Mouse (Mus musculus) cerebral cortex, adult 2 months (tissue): ENCODE measurements around the gene Ovca2.

Experiments used
- WGBS: fragments of 180-500 bp; shearing (Covaris S2); methylation state at CpG from one replicate; pipeline ENCODE4 v1.1.7; 2018; 5-methylcytosine and 5-hydroxymethylcytosine counted together

Gene Ovca2

DNA sequence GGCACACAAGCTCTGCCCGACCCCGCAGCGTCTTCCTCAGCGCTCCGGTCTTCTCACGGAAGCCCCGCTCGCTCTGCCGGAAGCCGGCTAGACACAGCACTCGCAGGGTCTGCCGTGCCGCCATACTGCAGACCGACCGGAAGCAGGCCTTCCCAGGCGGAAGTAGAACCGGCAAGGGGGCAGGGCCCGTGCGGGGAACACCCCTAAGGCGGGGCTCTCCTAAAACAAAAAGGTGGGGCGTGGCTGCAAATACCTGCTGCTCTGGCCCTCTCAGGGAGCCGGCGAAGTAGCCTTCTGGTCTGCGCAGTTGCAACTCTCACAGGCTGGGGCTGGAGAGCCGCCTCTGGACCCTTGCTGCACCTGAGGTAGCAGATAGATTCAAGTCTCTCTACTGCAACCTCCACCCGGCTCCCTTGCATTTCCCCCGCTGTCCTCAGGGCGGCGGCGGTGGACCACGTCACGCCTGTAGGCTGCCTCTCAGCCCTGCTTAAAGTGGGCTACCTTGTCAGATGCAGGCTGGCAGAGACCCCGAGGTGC, at the start of gene Ovca2:
Gene Ovca2, minus strand, starts transcription at position 164 of the 537 bp plus-strand sequence.
- whole genome bisulfite sequencing: under 1% methylated on average over 33 of the region's 33 CpGs

DNA sequence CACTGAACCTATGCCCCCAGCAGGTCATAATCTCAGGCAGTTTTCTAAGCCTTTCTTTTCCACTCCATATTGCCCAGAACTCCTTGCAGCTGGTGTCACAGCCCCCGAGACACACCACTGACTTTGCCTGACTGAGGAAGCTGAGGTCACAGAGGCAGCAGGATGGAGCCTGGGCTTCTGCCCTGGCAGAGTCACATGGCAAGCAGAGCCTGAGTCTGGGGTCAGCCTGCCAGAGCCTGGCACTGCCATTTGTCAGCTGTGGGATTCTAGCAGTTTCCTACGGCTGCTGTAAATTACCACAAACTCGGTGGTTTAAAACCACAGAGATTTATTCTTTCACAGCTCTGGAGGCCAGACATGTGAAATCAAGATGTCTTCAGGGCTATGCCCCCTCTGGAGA, 49.0 kb upstream of the Ovca2 start:
- WGBS: 57% methylated on average over 3 of the region's 3 CpGs

DNA sequence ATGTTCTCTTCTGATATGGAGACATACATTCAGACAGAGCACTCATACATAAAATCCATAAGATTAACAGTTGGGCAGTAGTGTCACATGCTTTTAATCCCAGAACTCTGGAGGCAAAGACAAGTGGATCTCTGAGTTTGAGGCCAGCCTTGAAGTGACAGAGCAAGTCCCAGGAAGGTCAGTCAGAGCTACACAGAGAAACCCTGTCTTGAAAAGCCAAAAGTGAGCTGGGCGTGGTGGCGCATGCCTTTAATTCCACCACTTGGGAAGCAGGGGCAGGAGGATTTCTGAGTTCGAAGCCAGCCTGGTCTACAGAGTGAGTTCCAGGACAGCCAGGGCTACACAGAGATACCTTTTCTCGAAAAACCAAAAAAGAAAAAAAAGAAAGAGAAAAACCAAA, 46.2 kb upstream of the Ovca2 start:
- WGBS: 96% methylated on average over 4 of the region's 4 CpGs

DNA sequence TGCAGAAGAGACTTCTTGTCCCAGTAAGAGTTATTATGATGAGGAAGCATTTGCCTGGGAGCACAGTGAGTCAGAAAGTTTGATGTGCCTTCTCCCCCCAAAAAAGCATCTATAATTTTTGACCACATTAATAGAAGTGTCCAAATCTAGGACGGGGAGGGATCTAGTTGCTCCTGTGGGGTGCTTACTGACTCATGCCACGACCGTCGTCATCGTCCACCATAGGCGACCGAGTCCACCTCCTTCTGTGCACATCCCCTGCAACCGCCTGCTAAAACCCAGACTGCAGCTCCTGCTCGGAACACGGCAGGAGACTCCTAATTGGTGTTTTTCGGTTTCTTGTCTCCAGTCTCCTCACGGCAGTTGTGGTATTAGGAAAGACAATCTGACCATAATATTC, 45.4 kb upstream of the Ovca2 start:
- WGBS: 74% methylated on average over 12 of the region's 12 CpGs

DNA sequence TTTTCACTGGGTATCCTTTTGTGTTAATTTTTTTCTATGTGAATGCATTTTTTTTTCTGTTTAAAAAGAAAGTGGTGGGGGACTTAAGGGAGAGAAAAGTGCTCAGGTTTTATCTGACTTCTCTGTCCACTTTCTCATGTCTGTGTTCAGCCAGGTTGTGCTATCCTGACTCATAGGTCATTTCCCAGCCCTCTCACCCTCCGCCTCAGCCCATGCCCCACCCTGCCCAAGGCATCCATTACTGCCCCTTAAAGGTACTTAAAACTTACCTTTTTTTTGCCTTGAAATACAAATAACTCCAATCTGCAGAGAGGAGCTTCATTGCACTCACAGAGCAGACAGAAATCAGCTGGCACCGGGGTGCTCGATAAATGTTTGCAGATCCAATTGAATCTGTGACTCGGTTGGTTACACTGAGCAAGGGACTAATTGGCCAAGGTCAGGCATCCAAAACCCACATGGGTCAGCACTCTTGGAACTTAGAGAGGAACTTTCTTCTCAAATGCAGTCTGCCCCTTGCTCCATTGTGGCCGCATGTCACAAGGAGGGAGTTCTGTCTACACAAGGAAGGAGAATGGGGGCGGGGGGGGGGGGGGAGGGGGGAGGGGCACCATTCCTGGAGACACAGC, 42.0 kb upstream of the Ovca2 start:
- WGBS: 46% methylated on average over 6 of the region's 6 CpGs

DNA sequence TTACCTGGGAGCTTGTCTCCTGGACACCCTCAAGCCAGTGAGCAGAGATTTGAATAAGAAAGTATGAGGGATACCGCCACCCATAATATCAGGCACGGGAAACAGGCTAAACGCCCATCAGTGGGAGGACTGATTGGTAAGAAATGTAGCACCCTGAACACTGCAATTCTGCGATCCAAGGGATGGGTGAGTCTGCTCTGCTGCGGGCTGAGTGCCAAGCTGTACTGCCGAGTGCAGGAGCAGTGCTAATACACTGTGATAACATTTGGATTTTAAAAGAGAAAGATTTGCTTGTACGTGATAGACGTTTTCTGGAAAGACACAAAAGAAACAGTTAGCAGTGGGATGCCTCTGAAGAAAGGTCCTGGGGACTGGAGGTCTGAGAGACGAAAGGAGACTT, 41.5 kb upstream of the Ovca2 start:
- 17% methylated on average over 9 of the region's 9 CpGs for WGBS

DNA sequence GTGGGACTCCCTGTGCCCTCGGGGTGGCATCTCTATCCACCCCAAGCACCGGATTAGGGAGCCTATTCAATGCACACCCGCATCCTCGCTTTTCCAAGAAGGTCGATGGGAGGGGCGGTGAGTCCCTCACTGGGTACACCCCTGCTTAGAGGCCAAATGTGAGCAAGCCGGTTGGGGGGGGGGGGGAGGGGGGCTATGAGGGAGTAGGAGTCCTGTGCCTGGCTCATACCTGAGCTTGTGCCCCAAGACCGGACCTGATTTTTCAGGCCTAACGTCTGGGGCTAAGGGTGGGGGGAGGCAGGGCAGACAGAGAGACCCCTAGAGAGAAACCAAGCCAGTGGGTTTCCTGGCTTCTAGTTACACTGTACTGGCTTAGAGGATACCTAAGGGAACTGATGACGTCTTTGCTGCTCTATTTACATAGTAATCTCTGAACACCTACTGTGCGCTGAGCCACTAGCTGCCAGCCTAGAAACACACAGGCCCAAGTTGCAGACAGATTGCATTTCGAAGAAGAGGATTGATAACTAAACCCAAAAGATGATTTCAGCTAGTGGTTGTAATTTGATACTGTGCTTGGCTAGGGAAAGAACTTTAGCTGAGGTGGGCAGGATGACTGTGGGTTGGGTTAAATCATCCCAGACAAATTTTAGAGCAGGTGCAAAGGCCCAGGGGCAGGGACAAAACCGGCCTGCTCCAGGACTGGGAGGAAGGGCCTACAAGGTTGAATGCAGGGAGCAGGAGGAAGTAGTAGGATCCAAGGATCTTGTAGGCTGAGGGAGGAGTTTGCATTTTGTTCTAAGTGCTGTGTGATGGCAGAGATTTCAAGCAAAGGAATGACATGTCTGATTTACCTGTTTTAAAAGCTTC, 35.7 kb upstream of the Ovca2 start:
- 36% methylated on average over 13 of the region's 13 CpGs for WGBS

DNA sequence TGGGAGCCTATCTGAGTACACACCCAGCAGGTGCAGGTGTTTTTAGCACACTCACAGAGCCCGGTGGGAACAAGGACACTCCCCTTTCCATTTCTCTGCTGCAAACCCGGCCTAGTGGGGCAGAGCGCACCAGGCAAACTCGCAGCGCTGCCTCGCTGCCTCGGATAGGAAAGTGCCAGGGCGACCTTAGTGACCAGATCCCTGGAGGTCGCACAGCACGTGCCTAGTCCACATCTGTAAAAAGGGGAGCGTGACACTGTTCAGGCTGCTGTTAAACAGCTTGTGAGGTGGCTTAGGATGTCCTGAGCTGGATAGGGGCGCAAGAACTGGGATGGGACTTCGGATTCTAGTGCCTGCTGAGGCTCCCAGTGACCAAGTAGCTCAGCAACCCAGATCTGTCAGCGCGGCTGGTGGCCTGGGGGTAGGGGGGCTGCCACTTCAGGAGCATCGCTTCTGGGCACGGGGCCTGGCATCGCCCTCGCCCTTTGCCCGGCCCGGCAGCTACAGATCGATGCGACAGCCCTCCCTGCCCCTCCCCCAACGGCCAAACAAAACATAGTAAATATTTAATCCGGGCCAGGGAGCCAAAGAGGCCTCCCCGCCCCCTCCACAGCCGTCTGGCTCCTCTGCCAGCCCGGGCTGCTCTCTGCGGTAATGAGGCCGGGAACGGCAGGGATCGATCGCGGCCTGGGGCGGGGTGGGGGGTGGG, 34.9 kb upstream of the Ovca2 start:
- 15% methylated on average over 35 of the region's 35 CpGs for WGBS

DNA sequence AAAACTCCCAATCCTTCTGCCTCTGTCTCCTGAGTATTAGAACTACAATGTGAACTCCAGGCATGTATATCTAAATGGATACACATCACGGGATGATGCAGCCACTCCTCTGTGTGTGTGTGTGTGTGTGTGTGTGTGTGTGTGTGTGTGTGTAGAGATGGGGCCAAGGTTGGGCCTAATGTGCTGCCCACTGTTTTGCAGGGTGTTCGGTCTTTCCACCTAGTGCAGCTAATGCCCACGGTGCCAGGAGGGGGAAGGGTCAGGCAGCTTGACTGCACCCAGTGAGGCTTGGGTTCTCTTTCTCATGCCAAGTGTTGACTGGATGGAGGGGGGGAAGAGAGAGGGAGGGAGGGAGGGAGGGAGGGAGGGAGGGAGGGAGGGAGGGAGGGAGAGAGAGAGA, 34.2 kb upstream of the Ovca2 start:
- 43% methylated on average over 3 of the region's 3 CpGs for WGBS

DNA sequence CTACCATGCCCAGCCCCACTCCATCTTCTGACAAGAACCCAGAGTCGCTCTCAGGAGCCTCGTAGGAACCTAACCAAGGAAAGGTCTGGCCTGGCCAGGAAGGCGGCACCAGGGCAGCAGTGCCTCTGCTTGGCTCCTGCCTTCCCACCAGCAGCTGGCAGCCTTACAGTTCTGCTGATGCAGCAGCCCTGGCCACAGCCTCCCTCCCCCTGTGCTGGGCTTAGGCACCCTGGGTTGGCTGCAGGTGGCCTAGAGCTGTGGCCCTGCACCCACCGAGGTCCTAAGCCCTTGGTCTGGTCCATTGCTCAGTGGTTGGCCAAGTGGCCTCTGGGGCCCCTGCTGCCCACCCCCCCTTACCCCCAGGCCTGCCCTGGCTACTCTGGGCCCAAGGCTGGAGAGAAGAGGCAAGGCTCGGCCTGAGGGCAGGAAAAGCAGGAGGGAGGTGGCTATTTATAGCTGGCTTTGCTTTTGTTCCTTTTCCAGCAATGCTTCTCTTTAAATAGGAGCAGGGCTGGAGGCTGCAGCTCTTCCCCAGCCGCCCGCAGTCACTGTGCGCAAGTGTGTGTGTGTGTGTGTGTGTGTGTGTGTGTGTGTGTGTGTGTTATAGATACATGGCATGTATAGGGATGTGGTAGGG, 33.5 kb upstream of the Ovca2 start:
- WGBS: 30% methylated on average over 8 of the region's 8 CpGs

DNA sequence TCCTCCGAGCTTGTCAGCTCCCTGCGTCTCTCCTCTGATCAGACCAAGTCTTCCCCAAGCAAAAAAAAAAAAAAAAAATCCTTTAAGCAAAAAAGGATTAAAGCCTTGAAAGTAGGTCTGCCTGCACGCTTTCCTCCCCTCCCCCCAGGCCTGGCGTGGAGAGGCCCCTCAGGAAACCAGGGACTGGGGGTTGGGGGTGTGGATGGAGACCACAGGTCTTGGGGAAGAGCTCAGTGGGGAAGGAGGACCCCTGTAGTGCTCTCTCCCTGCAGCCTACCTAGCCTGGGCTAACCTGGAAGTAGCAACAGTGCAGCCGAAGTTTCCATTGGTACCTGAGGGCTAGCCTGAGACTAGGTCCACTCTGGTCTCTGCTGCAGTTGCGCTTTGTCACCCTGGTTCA, 32.1 kb upstream of the Ovca2 start:
- WGBS: 67% methylated on average over 6 of the region's 6 CpGs

DNA sequence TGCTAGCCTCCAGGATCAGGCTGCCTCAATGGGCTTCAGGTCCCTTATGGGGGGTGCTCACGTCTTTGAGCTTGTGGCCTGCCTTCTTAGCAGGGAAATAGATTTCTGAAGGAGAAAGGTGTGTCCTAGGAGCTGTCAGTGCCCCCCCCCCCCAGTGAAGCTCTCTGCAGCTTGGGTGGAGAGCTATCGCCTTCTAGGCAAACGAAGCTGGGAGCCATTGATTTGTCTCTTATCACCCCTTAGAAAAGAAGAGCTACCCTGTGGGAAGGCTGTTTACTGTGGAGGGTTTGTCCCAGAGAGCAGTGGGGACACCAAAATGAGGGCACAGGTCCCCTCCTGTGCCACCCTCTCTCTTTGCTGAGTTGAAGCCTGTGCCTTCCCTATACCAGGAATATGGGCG, 31.5 kb upstream of the Ovca2 start:
- WGBS: 79% methylated on average over 4 of the region's 4 CpGs

DNA sequence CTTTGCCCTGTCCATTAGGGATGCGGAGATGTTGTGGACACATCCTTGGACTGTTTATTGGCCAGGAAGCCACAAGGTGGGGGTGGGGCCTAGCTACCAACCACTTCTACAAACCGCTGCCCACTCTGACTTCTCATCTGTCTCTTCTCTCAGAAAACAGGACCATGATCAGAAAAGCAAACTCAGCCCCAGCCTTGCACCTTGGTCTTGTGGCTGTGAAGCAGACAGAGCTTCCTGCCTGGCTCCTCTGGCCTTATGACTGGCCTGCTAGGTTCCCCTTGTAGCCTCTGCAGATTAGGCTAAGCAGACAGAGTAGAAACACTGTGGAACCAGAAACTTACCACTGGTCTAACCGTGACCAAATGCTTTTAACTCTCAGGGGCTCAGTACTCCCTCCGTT, 30.7 kb upstream of the Ovca2 start:
- 83% methylated on average over 4 of the region's 4 CpGs for WGBS

DNA sequence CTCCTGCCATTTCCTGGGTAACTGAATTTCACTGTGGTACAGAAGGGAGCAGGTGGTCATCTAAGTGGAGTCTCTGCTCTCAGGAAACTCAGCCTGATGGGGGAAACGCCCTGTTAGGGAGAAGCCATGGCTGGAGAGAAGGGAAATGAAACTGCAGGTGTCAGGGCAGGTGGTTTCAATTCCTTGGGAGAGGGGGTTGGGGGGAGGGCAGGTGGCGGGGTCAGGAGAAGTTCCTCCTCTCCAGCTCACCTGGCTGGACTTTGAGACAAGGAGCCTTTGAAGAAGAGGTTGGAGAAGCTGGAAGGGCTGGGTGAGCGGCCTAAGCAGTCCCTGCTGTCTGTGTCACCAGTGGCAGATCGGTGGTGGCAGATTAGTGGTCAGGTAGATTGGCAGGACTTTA, 27.7 kb upstream of the Ovca2 start:
- WGBS: 88% methylated on average over 4 of the region's 4 CpGs

DNA sequence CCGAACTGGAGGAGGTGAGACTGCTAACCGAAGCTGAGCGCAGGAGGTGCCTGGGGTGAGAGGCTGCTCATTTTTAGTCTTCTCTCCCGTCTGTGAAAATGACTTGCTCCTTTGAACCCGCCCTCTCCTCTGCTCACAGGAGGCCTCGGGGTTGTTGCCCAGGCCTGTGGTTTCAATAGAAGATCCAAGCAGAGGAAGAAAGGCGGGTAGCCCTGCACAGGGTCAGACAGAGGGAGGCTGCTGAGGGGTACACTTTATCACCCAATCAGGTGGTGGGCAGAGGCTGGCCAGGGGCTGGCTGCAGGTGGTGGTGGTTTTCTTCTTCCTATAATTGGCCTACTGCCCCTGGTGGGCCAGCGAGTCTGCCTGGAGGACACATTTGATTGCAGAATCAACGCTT, 25.8 kb upstream of the Ovca2 start:
- WGBS: 59% methylated on average over 9 of the region's 9 CpGs

DNA sequence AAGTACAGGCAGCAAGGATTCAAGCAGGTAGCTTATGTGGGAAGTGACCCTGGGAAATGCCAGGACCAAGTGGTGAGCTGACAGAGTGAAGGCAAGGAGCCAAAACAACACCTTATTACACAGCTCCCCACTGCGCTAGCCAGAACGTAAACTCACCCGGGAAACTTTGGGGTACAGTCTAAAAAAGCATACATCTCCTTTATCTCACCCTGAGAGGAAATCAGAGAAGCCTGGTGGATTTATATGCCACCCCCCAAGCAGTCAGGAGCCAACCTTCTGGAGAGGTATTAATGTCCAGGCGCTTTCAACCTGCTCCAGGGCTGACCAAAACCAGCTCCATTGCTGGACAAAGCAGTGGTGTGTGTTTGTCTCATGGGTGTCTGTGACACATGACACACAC, 25.3 kb upstream of the Ovca2 start:
- 81% methylated on average over 4 of the region's 4 CpGs for WGBS

DNA sequence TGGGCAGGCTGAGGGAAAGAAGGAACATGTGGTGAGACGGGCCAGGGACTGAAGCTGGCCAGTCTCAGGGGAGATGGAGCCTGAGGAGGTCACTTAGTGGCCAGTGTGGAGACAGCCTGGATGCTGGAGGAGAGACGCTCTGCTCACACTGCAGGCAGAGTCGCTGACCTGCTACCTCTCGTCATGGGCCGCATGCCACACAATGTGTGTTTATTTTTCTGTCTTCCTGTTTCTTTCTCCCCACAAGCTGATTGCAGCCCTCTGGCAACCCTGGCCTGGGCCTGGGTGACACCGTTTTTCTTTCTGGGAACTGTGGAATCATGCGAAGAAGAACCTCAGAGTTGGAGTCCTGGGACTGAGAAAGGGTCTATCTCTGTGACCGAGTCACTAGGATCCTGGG, 23.1 kb upstream of the Ovca2 start:
- WGBS: 65% methylated on average over 8 of the region's 8 CpGs

DNA sequence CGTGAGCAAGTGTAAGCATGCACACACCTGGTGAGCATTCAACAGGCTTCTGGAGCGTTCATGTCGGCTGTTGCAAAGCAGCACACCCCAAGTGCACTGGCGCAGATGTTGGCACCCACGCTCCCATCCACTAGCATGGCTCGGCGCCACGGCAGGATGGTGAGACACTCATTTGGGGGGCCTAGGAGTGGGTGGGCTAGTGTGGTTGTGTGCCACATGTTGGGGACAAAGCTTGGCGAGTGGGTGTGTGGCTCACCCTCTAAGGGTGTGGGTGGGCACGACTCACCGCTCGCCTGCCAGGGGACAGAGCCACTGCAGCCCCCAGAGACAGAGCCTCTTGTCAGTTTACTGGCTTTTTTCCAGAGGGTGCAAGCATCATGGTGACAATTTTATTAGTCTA, 22.3 kb upstream of the Ovca2 start:
- WGBS: 54% methylated on average over 12 of the region's 12 CpGs

DNA sequence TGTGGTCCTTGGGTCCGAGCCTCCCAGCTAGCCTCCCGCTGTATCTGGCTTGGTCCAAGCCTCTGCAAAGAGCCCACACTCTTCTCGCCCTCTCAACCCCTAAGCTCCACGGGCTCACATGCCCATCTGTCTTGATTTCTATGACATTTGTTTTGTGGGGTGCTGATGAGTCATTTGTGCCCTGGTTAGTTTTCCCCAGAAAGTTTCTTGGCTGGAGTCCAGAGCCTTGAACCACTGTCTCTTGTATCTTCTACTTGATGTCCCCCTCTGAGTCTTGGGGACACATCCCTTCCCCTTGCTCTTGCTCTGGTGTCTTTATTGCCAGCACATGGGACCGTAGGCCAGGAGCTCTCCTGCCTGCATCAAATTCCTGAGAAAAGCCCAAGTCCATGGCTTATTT, 21.3 kb upstream of the Ovca2 start:
- WGBS: 64% methylated on average over 5 of the region's 5 CpGs

DNA sequence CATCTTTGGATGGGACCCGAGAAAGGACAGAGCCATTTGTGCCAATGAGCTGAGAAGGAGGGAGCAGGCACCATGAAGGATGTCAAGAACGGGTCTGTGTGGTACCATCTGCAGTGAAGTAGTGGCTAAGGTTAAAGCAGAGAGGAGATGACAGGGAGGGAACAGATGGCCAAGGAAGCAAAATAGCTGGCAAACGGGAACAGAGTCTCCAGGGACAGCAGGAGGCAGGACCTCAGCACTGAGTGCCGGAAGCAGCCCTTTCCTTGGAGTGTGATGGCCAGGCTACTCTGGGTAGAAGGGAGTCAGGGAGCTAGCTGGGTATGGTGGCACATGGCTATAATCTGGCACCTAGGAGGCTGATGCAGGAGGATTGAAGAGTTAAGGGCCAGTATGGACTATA, 20.2 kb upstream of the Ovca2 start:
- 52% methylated on average over 4 of the region's 4 CpGs for WGBS

DNA sequence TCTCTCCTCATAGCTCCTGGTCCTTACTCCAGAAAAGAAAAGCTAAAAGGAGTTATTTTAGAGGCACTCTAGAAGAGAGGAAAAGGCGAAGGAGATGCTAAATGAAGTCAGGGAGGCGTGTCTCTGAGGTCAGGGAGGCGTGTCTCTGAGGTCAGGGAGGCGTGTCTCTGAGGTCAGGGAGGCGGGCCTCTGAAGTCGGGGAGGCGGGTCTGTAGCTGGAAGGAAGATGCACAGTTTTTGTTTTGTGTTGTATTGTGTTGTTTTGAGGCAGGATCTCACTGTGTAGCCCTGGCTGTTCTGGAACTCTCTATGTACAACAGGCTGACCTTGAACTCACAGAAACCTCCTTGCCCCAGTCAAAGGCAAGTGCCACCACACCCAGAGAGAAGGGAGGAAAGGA, 19.3 kb upstream of the Ovca2 start:
- WGBS: 55% methylated on average over 7 of the region's 7 CpGs

DNA sequence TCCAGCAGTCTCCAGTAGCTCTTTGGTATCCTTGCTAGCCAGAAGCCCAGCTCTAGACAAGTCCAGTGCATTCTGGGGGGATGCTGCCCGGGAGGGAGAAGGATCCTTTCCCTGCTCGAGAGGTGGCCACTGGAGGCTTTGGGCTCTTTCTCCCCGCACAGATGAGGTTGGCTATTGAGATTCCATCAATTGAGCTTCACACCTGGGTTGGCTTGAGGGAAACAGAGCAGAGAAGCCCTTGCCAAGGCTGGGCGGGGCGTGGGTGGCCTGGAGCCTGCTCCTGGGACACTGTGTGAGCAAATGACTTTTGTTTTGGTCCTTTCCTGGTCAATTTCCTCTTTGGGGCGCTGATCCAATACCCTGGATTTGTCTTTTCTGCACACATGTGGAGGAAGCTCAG, 17.5 kb upstream of the Ovca2 start:
- 57% methylated on average over 6 of the region's 6 CpGs for WGBS
